Mouse (Mus musculus) forebrain, postnatal 0 days (tissue): ENCODE data around the gene Arfgap3. TPM values are rescaled to one million over a fixed set of nuclear protein-coding genes. Genes with fewer than 3 reads are reported as not detected.
"Not testable (repeated sequence)": the region's sequence is repeated elsewhere in the genome, so short reads cannot be mapped to it uniquely, and the experiment has no call there.

ENCODE experiments used
- ATAC-seq: fragments of 200-750 bp; cut with Nextera tagmentation; 2 replicates; pipeline ENCODE4 v1.8.0; 2017; ENCODE audit warnings: mild to moderate bottlenecking, moderate library complexity
- DNase-seq: peaks from one replicate; pipeline ENCODE4 v3.0.0-alpha.2; 2015
- H3K27ac ChIP-seq: fragments of 300-500 bp; sonication (generic); 2 replicates; pipeline ENCODE4 v1.5.1; 2014; ENCODE audit warnings: low read depth, mild to moderate bottlenecking, antibody characterized with exemption, low read length, moderate library complexity, mixed read lengths
- H3K27me3 ChIP-seq: fragments of 300-500 bp; sonication (generic); 2 replicates; pipeline ENCODE4 v1.6.1; 2014; ENCODE audit warnings: mild to moderate bottlenecking, low read length, mixed read lengths; ENCODE audit not compliant: insufficient read depth
- H3K36me3 ChIP-seq: fragments of 300-500 bp; sonication (generic); 2 replicates; pipeline ENCODE4 v1.6.1; 2014; ENCODE audit warnings: mild to moderate bottlenecking, moderate library complexity; ENCODE audit not compliant: insufficient read depth
- H3K4me1 ChIP-seq: fragments of 300-500 bp; sonication (generic); 2 replicates; pipeline ENCODE4 v1.6.1; 2014; ENCODE audit warnings: antibody characterized with exemption; ENCODE audit not compliant: insufficient read depth
- H3K4me2 ChIP-seq: fragments of 300-500 bp; sonication (generic); 2 replicates; pipeline ENCODE4 v1.6.1; 2014; ENCODE audit warnings: low read depth, mild to moderate bottlenecking, moderate library complexity
- H3K4me3 ChIP-seq: fragments of 300-500 bp; sonication (generic); 2 replicates; pipeline ENCODE4 v1.5.1; 2014; ENCODE audit warnings: low read depth, low read length, mixed read lengths
- H3K9ac ChIP-seq: fragments of 300-500 bp; sonication (generic); 2 replicates; pipeline ENCODE4 v1.6.1; 2014; ENCODE audit warnings: mild to moderate bottlenecking
- H3K9me3 ChIP-seq: fragments of 300-500 bp; sonication (generic); 2 replicates; pipeline ENCODE4 v1.6.1; 2016; ENCODE audit warnings: low read length
- CTCF ChIP-seq: sonication (generic); IDR thresholded peaks from 2 replicates; pipeline ENCODE4 v1.5.1; 2016; ENCODE audit warnings: antibody characterized with exemption, control low read depth, low read depth
- WGBS: fragments of 180-500 bp; shearing (Covaris S2); extraction: QIAGEN DNeasy Blood & Tissue Kit; methylation state at CpG from one replicate; pipeline ENCODE4 v1.1.7; 2014; 5-methylcytosine and 5-hydroxymethylcytosine counted together
- polyA plus RNA-seq: library from polyadenylated mRNA; unstranded; fragments of >200 nt; fragmentation: Nextera tagmentation; extraction: Ambion mirVana; gene quantifications from 2 replicates; pipeline ENCODE4 v1.2.1, GENCODE M21; 2015
- total RNA-seq: library from RNA; depleted of rRNA; stranded (reverse); fragments of >200 nt; gene quantifications from 2 replicates; pipeline ENCODE4 v1.2.3, GENCODE M21; 2014

Gene Arfgap3
- total and polyA plus RNA-seq, 2 experiments from 2014 or later = 33.7 to 41.0 TPM

- Histone ChIP-seq H3K4me1 (no peaks in the 10 kb centered on the region), H3K9me3 (no peaks in the 10 kb centered on the region), H3K27ac (no peak overlapping the region), H3K4me2 (no peak overlapping the region), H3K27me3 (no peaks in the 10 kb centered on the region), H3K9ac (no peak overlapping the region), H3K4me3 (no peak overlapping the region), H3K36me3 (no peaks in the 10 kb centered on the region)
- 69% methylated on average over 4 of the region's 4 CpGs for WGBS
- DNase-seq = peak; percentile 39
- TF ChIP-seq CTCF = peak; percentile 57
- ATAC-seq = no peak
Observed at GRCm38 (mm10) chr15:83375136-83375535, 25.1 kb upstream of the Arfgap3 start.

DNA sequence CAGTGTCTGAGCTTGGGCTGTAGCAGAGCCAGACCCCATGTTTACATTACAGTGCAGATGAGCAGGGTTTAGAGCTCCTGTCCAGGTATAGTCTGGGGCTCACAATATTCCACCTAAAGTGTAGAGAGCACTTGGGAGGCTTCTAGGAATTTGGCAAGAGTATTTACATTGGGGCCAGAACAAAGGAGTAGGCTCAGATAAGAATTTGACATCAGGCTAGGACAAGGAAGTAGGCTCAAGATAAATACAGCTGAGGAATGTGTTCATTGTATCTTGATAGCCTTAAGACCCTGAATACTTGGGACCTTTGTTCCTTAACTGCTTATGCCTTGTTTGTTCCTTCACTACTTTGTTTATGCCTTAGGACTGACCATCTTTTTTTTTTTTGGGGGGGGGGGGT, 24.0 kb upstream of the Arfgap3 start:
- H3K9ac ChIP-seq = no peak overlapping the region
- DNase-seq (no peak), ATAC-seq (no peak)
- no peak overlapping the region for H3K4me2 ChIP-seq
- H3K4me3 ChIP-seq = no peak overlapping the region
- H3K9me3 ChIP-seq = no peaks in the 10 kb centered on the region
- H3K27me3 ChIP-seq = no peaks in the 10 kb centered on the region
- H3K27ac ChIP-seq = no peak overlapping the region
- H3K4me1 ChIP-seq = no peaks in the 10 kb centered on the region
- TF ChIP-seq CTCF = no peak
- no peaks in the 10 kb centered on the region for H3K36me3 ChIP-seq

DNA sequence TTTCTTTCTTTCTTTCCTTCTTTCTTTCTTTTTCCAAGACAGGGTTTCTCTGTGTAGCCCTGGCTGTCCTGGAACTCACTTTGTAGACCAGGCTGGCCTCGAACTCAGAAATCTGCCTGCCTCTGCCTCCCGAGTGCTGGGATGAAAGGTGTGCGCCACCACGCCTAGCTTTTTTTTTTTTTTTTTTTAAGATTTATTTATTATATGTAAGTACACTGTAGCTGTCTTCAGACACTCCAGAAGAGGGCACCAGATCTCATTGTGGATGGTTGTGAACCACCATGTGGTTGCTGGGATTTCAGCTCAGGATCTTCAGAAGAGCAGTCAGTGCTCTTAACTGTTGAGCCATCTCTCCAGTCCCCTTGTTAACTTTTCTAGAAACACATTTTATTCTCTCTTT, 18.7 kb upstream of the Arfgap3 start:
- H3K4me3 ChIP-seq, H3K4me2 ChIP-seq, DNase-seq, H3K27me3 ChIP-seq, H3K9me3 ChIP-seq, H3K36me3 ChIP-seq, ATAC-seq, H3K4me1 ChIP-seq, H3K27ac ChIP-seq, H3K9ac ChIP-seq: not testable (repeated sequence)
- WGBS = 85% methylated on average over 4 of the region's 4 CpGs

GRCm38 (mm10) chr15:83368261-83368660, 18.2 kb upstream of the Arfgap3 start:
- ATAC-seq = no peak
- WGBS = 73% methylated on average over 2 of the region's 2 CpGs

DNA sequence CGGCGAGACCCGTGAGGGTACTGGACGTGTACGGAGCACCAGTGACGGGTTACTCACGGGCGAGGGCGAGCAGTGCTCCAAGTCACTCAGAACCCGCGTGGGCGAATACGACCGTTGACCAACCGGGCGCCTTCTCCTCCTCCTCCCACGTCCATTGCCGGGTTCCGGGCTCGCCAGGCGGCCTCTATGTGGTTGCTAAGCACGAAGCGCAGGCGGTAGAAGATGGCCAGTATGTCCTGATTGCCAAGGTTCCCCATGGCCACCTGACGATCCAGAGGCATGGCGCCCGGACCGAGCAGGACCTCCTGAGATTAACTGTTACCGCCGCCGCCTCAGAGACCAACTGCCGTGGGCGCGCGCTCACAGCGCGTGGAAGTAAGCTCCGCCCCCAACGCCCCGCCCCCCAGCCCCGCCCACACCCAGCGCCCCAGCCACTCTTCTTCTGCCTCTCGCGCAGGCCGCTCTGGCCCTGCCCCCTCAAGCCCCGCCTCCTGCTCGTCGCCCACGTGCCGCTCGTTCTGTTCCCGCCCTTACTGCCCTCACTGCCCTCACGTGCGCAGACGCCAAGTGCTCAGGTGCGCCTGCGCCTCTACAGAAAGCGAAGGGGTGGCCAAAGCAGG, 17.0 kb upstream of the Arfgap3 start:
- 0 out of 2 replicates have a peak, but pooled peaks cover 3% of the 10 kb centered on the region for H3K4me1 ChIP-seq
- 26% methylated on average over 58 of the region's 58 CpGs for WGBS
- H3K4me2 ChIP-seq = peak overlapping the region; percentile 51
- no peaks in the 10 kb centered on the region for H3K27me3 ChIP-seq
- no peaks in the 10 kb centered on the region for H3K36me3 ChIP-seq
- H3K9ac ChIP-seq = peak overlapping the region; percentile 22; the same call in 1 of the 2 replicates
- DNase-seq (peak; percentile 66), ATAC-seq (peak; percentile 91)
- TF ChIP-seq CTCF = no peak
- peak overlapping the region; percentile 40 for H3K4me3 ChIP-seq
- H3K27ac ChIP-seq = no peak overlapping the region
- no peaks in the 10 kb centered on the region for H3K9me3 ChIP-seq

More at GRCm38 (mm10) chr15:83368261-83368660, 18.2 kb upstream of the Arfgap3 start:
- Histone ChIP-seq H3K27ac (no peak overlapping the region), H3K27me3 (no peaks in the 10 kb centered on the region), H3K4me3 (no peak overlapping the region), H3K36me3 (no peaks in the 10 kb centered on the region), H3K9me3 (no peaks in the 10 kb centered on the region), H3K4me2 (no peak overlapping the region), H3K4me1 (0 out of 2 replicates have a peak, but pooled peaks cover 3% of the 10 kb centered on the region), H3K9ac (no peak overlapping the region)
- no peak for DNase-seq
- no peak for TF ChIP-seq CTCF

DNA sequence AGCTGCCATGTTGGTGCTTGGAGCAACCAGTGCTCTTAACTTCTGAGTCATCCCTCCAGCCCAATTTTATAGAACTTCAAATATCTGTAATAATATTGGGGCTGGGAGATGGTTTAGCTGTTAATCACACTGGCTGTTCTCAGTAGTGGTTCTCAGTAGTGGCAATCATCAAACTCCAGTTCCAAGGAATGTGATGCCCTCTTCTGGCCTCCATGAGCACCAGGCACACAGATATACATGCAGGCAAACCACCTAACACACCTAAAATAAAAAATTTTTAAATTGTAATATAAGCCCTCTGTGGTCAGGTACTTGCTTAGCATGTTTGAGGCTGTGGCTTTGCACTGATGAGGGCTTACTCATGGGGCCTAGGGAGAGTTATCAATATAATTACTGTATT, 15.7 kb upstream of the Arfgap3 start:
- TF ChIP-seq CTCF = no peak
- Histone ChIP-seq H3K4me1 (0 out of 2 replicates have a peak, but pooled peaks cover 3% of the 10 kb centered on the region), H3K9me3 (no peaks in the 10 kb centered on the region), H3K4me2 (no peak overlapping the region), H3K36me3 (no peaks in the 10 kb centered on the region), H3K9ac (no peak overlapping the region), H3K27me3 (no peaks in the 10 kb centered on the region), H3K27ac (no peak overlapping the region), H3K4me3 (no peak overlapping the region)
- ATAC-seq (no peak), DNase-seq (no peak)

DNA sequence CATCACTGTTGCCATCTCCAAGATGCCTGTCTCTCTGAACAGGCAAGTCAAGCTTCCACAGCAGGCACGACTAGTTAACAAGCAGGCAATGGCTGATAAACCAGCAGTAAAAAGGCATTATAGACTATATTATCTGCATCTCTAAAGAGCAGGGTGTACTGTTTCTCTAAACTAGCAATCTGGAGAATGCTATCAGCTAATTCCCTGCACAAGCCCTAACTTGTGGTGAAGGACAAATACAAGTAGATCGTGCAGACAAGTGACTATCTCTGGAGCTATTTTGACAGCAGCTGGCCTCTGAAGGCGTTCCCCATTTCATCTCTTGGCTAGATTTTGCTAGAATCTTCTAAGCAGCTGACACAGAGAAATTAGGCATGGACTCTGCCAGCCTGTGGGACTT, 14.1 kb upstream of the Arfgap3 start:
- 61% methylated on average over 3 of the region's 3 CpGs for whole genome bisulfite sequencing
- DNase-seq (no peak), ATAC-seq (no peak)
- no peaks in the 10 kb centered on the region for H3K9me3 ChIP-seq
- H3K4me1 ChIP-seq = 0 out of 2 replicates have a peak, but pooled peaks cover 3% of the 10 kb centered on the region
- H3K4me3 ChIP-seq = no peak overlapping the region
- no peak overlapping the region for H3K4me2 ChIP-seq
- H3K9ac ChIP-seq = no peak overlapping the region
- H3K27me3 ChIP-seq = no peaks in the 10 kb centered on the region
- no peak overlapping the region for H3K27ac ChIP-seq
- H3K36me3 ChIP-seq = no peaks in the 10 kb centered on the region
- TF ChIP-seq CTCF = no peak

DNA sequence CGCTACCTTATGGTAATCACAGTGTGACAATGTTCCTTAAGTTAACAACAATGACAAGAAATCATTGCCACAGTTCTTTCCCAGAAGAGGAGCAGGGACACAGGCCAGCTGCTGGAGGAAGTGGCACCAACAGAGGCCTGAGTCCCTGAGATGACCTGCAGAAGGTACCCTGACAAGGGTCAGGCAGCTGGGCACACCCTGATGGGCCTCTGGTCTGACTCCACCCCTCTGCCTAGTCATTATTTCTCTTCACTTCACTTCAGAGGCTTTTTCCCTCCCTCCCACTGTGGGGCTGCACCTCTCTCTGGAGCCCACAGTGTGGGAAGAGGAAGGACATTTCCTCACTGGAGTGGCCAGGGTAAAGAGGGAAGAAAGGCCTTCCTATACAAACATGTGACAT, 12.8 kb upstream of the Arfgap3 start:
- WGBS = 90% methylated on average over 1 of the region's 1 CpGs
- H3K4me2 ChIP-seq, H3K27ac ChIP-seq, H3K9ac ChIP-seq, H3K4me1 ChIP-seq, H3K9me3 ChIP-seq, DNase-seq, ATAC-seq, H3K36me3 ChIP-seq, H3K4me3 ChIP-seq, H3K27me3 ChIP-seq: not testable (repeated sequence)

DNA sequence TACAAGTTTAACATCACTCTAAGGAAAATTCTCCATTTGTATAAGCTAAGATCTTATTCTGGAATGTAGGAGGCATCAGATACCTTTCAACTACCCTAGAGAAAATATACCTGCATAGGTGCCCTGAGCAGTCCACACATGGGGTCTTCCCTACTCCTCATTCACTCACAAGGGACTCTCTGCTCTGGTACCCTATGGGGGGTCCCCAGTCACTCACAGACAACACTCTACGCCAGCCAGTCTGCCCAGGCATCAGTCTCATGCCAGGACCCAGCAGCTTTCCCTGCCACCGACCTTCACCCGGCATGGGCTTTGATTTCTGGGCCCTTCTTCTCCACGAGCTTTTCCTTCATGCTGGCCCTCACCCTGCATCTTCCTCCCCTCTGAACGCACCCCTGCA, 10.9 kb upstream of the Arfgap3 start:
- not testable (repeated sequence) for ATAC-seq, H3K4me3 ChIP-seq, H3K36me3 ChIP-seq, H3K4me1 ChIP-seq, H3K27ac ChIP-seq, H3K4me2 ChIP-seq, DNase-seq, H3K27me3 ChIP-seq, H3K9ac ChIP-seq, H3K9me3 ChIP-seq
- WGBS = 79% methylated on average over 5 of the region's 5 CpGs
